Mouse (Mus musculus) ZHBTc4 (cell line): ENCODE measurements around the gene Homez.
A peak's percentile ranks its signal among the peaks of the same experiment; 100 is the strongest.

ENCODE experiments used
- DNase-seq: peaks from one replicate; pipeline ENCODE4 v3.0.0-alpha.2; 2011; ENCODE audit warnings: low read depth, low spot score

The Homez gene

DNA sequence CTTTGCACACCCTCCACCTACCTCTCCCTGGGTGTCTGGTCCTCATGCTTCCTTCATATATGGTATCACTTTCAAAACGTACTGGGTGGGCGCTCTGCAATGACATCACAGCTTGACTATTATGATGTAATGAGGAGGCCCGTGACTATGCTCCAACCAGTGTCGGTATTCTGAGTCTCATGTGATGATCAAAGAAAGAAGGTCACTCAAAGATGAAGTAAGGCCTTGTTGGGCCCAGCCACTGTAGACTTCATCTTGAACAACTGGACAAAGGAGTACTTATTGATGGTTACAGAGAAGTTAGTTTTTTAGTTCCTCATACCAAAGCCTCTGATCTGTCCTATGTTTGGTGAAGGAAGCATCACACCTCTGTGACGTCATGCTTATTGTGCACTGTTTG lies at the start of gene Homez:
Homez (minus strand) TSS at position 101 of the 400 bp plus-strand sequence.
- DNase-seq, result no peak

DNA sequence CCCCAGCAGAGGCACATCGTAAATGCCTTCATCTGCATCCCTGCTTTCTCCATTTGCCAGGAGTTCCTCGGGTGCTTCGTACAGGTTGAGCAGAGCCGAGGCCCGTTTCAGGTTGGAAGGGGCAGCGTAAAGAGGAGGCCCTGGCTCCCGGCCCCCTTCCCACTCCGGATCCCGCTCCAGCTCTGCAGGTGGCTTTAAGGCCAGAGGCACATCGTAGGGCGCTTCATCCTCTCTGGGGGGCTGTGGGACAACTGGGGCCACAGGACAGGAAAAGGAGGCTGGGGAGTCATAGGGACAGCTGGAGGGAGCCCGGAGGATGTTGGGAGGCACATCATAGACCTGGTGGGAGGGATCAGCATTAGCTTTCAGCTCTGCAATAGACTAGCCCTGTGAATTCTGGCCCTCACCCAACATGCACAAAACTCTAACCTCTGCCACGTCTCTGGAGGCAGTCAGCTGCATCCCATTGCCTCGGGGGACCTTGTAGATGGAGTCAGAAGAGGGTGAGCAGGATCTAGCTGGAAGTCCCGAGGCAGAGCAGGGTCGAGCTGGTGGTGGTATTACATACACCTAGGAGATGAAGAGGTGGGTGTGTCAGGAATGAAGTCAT lies 49.4 kb upstream of the Homez start:
- no peak for DNase-seq

DNA sequence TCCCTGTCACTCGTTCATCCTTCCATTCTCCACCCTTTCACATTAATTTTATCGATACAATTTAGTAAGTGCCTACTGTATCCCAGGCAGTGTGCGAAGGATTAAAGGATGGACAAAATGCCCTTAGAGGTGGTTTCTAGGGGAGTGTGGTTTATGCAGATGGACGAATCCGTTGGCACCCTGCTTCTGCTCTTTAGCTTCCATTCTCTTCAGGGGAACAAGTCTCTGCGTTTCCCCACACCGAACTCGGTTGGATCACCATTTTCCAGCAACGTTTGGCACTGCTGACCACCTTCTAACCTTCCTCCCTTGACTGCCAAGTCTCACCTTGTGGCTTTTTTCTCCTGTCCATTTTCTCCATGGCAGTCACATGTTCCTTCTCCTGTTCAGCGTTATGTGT lies 42.6 kb upstream of the Homez start:
- no peak for DNase-seq

GRCm38 (mm10) chr14:54912886-54913285 lies 42.1 kb upstream of the Homez start, which contains the start of gene Slc22a17:
Gene Slc22a17 (minus strand): TSS chr14:54913132.
- DNase-seq, result peak; percentile 63

- DNase-seq, result no peak
Observed at GRCm38 (mm10) chr14:54912109-54912850, 41.5 kb upstream of the Homez start.

DNA sequence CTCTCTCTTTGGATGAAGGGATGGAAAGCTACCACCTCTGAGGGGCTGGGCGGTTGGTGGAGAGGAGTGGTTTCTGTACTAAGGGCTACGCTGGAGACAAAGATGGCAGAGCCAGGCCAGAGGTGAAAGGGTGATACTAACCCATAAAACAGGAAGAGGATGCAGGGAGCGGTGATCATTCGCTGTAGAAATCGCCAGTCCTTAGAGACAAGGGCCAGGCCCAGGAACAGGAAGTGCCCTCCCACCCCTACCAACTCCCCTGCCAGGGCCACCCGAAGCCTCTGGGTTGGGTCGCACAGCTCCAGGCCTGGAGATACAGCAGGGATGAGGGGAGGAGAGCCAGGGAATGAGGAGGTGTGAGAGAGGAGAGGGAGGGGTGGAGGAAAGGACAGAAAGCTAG lies 37.9 kb upstream of the Homez start:
- no peak for DNase-seq

DNA sequence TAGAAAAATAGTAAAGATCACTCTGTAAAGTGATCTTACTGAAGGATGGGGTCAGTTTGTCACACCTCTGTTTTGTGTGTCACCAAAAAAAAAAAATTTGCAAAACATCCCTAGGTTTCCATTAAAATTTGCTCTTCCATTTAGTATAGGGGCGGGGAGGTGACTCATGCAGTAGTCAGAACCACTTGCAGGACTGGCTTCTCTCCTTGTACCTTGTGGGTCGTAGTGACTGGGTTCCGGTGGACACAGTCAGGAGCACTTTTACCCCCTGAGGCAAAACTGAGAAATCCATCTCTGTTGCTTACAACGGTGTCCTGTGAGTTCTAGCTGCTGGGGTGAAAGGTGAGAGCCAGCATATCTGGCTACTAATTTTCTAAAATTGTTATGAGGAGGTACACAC lies 32.9 kb upstream of the Homez start:
- DNase-seq, result no peak

- DNase-seq, result peak; percentile 84
Observed at GRCm38 (mm10) chr14:54900383-54900782, 29.6 kb upstream of the Homez start.

DNA sequence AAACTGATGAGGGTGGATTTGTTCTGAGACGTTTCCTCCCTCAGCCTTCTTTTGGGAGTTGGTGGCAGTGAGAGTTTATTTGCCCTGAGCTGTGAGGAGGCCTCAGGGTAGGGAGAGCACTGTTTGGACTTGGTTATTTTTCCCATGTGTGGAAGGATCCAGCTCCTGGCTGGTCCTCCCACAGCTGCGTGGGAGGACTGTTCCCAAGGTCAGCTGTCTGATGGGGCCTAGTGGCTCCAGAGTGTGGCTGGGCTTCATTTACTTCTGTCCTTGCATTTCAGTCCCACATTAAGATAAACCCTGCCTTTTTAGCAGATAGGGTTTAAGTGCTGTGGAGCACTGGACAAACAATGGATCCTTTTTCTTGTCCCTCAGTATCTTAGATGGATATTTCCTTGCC lies 26.7 kb upstream of the Homez start:
- DNase-seq, result no peak

DNA sequence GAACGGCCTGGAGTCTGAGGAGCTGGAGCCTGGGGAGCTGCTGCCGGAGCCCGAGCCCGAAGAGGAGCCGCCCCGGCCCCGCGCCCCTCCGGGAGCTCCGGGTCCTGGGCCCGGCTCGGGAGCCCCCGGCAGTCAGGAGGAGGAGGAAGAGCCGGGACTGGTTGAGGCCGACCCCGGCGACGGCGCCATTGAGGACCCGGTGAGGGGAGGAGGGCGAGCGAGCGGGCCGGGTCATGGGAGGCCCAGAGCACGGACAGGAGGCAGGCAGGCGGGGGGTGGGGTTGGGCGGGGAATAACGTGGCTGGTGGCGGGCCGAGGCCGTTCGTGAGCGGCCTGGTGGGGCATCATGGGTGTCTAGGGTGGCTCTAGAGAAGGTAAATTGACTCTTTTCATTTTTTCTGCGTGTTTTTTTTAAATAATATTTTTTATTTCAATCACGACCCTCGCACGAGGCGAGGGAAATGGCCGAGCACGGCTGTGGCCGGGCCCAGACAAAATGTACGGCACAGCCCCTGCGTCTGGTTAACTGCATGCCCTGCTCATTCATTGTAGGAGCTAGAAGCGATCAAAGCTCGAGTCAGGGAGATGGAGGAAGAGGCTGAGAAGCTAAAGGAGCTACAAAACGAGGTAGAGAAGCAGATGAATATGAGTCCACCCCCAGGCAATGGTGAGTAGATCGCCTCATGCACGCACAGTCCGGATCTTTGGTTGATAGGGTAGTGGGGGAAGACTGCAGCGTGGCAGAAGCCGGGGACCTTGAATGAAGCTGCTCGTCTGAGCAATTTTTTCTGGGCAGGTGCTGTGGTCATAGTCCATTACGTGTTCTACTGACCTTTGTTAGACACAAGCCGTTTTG lies 23.8 kb upstream of the Homez start:
- DNase-seq, result peak; percentile 62

DNA sequence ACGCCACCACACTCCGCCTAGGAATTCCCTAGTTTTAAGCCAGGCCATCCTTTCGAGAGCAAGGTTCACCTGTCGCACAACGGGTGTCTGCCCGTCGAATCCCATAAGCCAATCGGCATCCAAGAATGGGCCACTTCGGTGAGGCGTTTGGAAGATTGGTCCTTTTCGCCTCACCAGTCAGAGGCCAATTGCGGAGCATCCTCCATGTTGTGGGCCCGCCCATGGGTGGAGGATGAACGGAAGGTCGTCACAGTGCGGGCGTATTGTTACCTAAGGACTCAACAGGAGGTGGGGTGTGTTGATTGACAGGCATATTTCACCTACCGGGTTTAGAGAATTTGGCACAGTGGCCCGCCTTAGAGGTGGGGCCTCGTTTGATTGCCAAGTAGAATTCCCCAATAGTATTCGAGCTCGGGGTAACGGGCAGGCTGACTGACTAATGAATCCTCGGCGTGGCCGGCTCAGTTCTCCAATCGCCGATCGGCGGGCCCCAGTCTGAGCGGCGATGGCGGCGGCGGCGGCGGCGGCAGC lies 23.0 kb upstream of the Homez start:
- DNase-seq, result peak; percentile 100

DNA sequence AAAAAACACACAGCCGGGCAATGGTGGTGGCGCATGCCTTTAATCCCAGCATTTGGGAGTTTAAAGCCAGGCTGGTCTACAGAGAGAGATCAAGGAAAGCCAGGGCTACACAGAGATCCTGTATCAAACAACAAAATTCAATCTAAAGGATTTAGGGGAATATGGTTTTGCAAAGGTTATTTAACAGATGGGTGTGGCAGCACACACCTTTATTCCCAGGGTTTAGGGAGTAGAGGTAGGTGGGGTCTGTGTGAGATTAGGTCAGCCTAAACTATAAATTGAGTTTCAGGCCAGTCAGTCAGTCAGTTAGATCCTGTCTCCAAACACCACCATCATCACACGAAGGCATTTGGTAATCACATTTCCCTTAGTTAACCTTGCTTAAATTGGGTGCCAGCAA lies 21.4 kb upstream of the Homez start, which contains the start of gene Pabpn1:
Pabpn1 (plus strand) TSS at position 301 of the 400 bp plus-strand sequence.
- no peak for DNase-seq

DNA sequence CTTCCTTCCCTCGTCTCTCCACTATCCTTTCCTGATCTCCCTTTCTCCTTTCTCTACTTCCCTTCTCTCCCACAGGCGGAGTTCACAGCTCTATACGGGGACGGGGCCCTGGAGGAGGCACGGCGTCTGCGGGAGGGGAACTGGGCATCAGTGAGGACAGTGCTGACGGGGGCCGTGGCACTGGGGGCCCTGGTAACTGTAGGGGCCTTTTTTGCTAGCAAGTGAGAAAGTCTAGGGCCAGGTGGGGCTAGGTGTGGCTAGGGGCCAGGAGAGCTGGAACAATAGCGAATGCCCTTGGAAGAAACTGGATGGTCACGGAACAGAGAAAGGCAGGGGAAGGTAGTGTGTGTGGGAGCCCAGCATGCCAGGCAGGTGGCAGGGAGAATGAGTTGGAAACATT lies 14.5 kb upstream of the Homez start:
- no peak for DNase-seq

- DNase-seq, result no peak
Observed at GRCm38 (mm10) chr14:54884022-54884712, 13.4 kb upstream of the Homez start.

- peak; percentile 93 for DNase-seq
Observed at GRCm38 (mm10) chr14:54883154-54884021, 12.6 kb upstream of the Homez start, which contains the start of the genes Bcl2l2 and Gm20521. Gene Bcl2l2 (plus strand): TSS chr14:54883377. Gene Gm20521 (plus strand): TSS chr14:54883441.

DNA sequence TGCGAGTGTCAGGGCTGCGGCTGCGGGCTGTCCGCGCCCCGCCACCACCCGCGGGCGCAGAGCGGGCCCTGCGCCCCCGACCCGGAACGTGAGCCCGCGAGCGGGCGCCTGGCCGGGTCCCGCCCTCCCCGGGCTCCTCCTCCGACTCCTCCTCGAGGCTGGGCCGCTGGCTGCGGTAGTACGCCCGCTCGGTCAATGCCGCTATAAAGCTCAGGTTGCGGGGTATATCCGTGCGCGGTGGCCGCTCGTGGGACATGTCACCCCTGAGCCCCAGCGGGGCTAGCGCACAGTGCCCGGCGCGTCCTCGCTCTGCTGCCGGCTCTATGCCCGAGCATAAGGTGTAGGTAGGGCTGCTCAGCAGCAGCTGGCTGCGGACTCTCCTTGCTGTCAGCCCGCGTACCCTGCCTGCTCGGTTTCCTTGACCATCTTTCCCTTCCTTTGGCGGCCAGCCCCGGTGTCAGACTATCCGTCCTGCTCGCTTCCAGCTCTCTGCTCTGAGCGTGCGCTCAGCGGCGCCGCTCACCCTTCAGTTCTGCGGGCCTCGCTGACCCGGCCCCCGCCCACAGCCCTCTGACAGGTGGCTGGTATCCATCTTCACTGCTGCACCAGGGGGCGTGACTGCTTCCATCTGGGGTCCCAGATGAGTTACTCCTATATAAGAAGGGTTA lies 6.4 kb upstream of the Homez start, which contains the start of gene Ppp1r3e:
Ppp1r3e (minus strand) TSS at position 503 of the 668 bp plus-strand sequence.
- peak; percentile 74 for DNase-seq

DNA sequence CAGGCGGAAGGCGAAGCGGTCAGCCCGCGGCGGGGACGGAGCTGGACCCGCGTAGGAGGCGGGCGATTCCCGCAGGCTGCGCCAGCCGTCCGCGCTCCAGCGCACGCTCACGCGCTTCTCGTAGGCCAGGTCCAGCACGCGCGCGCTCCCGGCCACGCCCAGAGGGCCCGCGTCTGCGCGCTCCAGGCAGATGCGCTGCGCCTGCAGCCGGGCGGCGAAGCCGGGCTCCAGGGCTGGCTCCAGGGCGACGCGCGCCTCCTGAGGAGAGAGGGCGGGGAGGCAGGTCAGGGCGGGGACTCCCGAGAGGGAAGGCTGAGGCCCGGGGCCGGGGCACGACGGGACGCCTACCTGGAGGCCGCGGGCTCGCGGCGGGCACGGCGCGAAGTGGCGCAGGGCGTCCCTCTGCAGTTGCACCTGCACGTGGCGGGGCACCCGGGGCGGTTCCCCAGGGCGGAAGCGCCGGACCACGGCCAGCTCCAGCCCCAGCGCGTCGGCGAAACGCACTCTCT lies 5.8 kb upstream of the Homez start:
- peak; percentile 97 for DNase-seq

- peak; percentile 86 for DNase-seq
Observed at GRCm38 (mm10) chr14:54875844-54876538, 5.2 kb upstream of the Homez start.

- DNase-seq, result no peak
Observed at GRCm38 (mm10) chr14:54874165-54874564, 3.4 kb upstream of the Homez start.
